29 mouse cellular contexts compared by ENCODE assay signal in genomic region chr11:121479476-121480203, GRCm38 (mm10). TPM values are rescaled to one million over a fixed set of nuclear protein-coding genes. Genes with fewer than 3 reads are reported as not detected.
DNase-seq lines count a peak whose midpoint lies in the region; ATAC-seq and TF ChIP-seq lines count a peak whose summit lies in the region.
"Had no signal": no experiment of that assay in that cellular context is flagged by ENCODE, and none has a peak within 500 bp of the region (broad histone marks: within the 10 kb centered on the region; RNA-seq: fewer than 3 reads in every experiment).

No protein-coding gene starts in this region.

- H3K9me3 ChIP-seq in embryonic facial prominence, embryonic 13.5 days = no peaks in the 10 kb centered on the region
- no peaks in the 10 kb centered on the region for H3K9me3 ChIP-seq in embryonic facial prominence, embryonic 10.5 days
- no peaks in the 10 kb centered on the region for H3K9me3 ChIP-seq in stomach, postnatal 0 days (ENCODE audit: control insufficient read depth, low read length)
- no peaks in the 10 kb centered on the region for H3K9me3 ChIP-seq in kidney, embryonic 15.5 days (replicated peaks)
- H3K9me3 ChIP-seq: heart, embryonic 10.5 days; hindbrain, embryonic 15.5 days; limb, embryonic 13.5 days; liver, embryonic 15.5 days; lung, embryonic 15.5 days; midbrain, embryonic 10.5 days; neural tube, embryonic 13.5 days had no signal

- peak overlapping the region; percentile 23; the same call in 1 of the 2 replicates for H3K27ac ChIP-seq in embryonic facial prominence, embryonic 13.5 days
- H3K27ac ChIP-seq in embryonic facial prominence, embryonic 10.5 days (replicated peaks) = no peak overlapping the region
- peak overlapping the region; percentile 81 for H3K27ac ChIP-seq in stomach, postnatal 0 days (replicated peaks)
- no peak overlapping the region for H3K27ac ChIP-seq in kidney, embryonic 15.5 days
- H3K27ac ChIP-seq: heart, embryonic 10.5 days; hindbrain, embryonic 15.5 days; limb, embryonic 13.5 days; liver, embryonic 15.5 days; lung, embryonic 15.5 days; midbrain, embryonic 10.5 days; neural tube, embryonic 13.5 days had no signal

- no peak overlapping the region for H3K4me3 ChIP-seq in embryonic facial prominence, embryonic 13.5 days
- H3K4me3 ChIP-seq in embryonic facial prominence, embryonic 10.5 days = no peak overlapping the region
- H3K4me3 ChIP-seq in stomach, postnatal 0 days (ENCODE audit: low read depth, low read length) = no peak overlapping the region
- no peak overlapping the region for H3K4me3 ChIP-seq in kidney, embryonic 15.5 days (replicated peaks)
- H3K4me3 ChIP-seq: heart, embryonic 10.5 days; hindbrain, embryonic 15.5 days; limb, embryonic 13.5 days; liver, embryonic 15.5 days; lung, embryonic 15.5 days; midbrain, embryonic 10.5 days; myocyte; neural tube, embryonic 13.5 days had no signal

- H3K36me3 ChIP-seq in embryonic facial prominence, embryonic 13.5 days = peaks cover 27% of the 10 kb centered on the region
- peaks cover 78% of the 10 kb centered on the region for H3K36me3 ChIP-seq in embryonic facial prominence, embryonic 10.5 days (replicated peaks)
- H3K36me3 ChIP-seq in stomach, postnatal 0 days (ENCODE audit: control insufficient read depth, insufficient read depth, low read length) = peaks cover 2% of the 10 kb centered on the region; the same call in 1 of the 2 replicates
- peaks cover 19% of the 10 kb centered on the region for H3K36me3 ChIP-seq in kidney, embryonic 15.5 days

- ATAC-seq in embryonic facial prominence, embryonic 13.5 days (ENCODE audit: insufficient number of reproducible peaks, insufficient read depth, low FRiP score, low TSS enrichment, low read depth) = no peak
- peak; percentile 67 for ATAC-seq in megakaryocyte-erythroid progenitor cell, adult 5-6 weeks (replicated peaks; ENCODE audit: low FRiP score, low TSS enrichment, poor library complexity, severe bottlenecking)
- ATAC-seq in stomach, postnatal 0 days (ENCODE audit: low FRiP score, low TSS enrichment) = no peak
- no peak for ATAC-seq in kidney, embryonic 15.5 days (replicated peaks; ENCODE audit: low FRiP score)
- ATAC-seq: midbrain, embryonic 16.5 days had no signal

- H3K27me3 ChIP-seq in embryonic facial prominence, embryonic 13.5 days = no peaks in the 10 kb centered on the region
- no peaks in the 10 kb centered on the region for H3K27me3 ChIP-seq in embryonic facial prominence, embryonic 10.5 days (replicated peaks; ENCODE audit: low read depth, poor library complexity, severe bottlenecking)
- H3K27me3 ChIP-seq in stomach, postnatal 0 days (ENCODE audit: control insufficient read depth, insufficient read depth, low read length) = no peaks in the 10 kb centered on the region
- H3K27me3 ChIP-seq in kidney, embryonic 15.5 days = no peaks in the 10 kb centered on the region
- H3K27me3 ChIP-seq: hindbrain, embryonic 15.5 days; limb, embryonic 13.5 days; liver, embryonic 15.5 days; lung, embryonic 15.5 days; neural tube, embryonic 13.5 days had no signal

- TF ChIP-seq EP300 in stomach, postnatal 0 days (optimal IDR thresholded peaks at IDR 0.05) = peak; percentile 27

- no peaks in the 10 kb centered on the region for H3K4me1 ChIP-seq in embryonic facial prominence, embryonic 13.5 days
- H3K4me1 ChIP-seq in embryonic facial prominence, embryonic 10.5 days = no peaks in the 10 kb centered on the region
- no peaks in the 10 kb centered on the region for H3K4me1 ChIP-seq in stomach, postnatal 0 days (replicated peaks; ENCODE audit: control insufficient read depth, insufficient read depth)
- H3K4me1 ChIP-seq in kidney, embryonic 15.5 days = no peaks in the 10 kb centered on the region
- H3K4me1 ChIP-seq: heart, embryonic 10.5 days; hindbrain, embryonic 15.5 days; limb, embryonic 13.5 days; lung, embryonic 15.5 days; midbrain, embryonic 10.5 days; neural tube, embryonic 13.5 days had no signal

- TF ChIP-seq CTCF in stomach, postnatal 0 days (IDR thresholded peaks at IDR 0.05; ENCODE audit: low read depth) = no peak

- H3K4me2 ChIP-seq in embryonic facial prominence, embryonic 13.5 days = no peak overlapping the region
- no peak overlapping the region for H3K4me2 ChIP-seq in stomach, postnatal 0 days (replicated peaks; ENCODE audit: low read depth)
- no peak overlapping the region for H3K4me2 ChIP-seq in kidney, embryonic 15.5 days
- H3K4me2 ChIP-seq: hindbrain, embryonic 15.5 days; limb, embryonic 13.5 days; liver, embryonic 15.5 days; lung, embryonic 15.5 days; neural tube, embryonic 13.5 days had no signal

- no peak for DNase-seq in embryonic facial prominence, embryonic 10.5 days (ENCODE audit: low spot score)
- peak; percentile 90 for DNase-seq in fat pad, adult 2 months (ENCODE audit: extremely low read depth, low read depth, low spot score)
- no peak for DNase-seq in stomach, postnatal 0 days (ENCODE audit: low spot score)
- no peak for DNase-seq in frontal cortex, postnatal 36 days (ENCODE audit: low spot score in 2 of 2)
- no peak for DNase-seq in kidney, adult 11 months
- DNase-seq: adrenal gland, postnatal 36 days; cerebellum, adult 11 months; cerebellum, postnatal 14 days; embryo, embryonic 11 days; heart, postnatal 4 days; kidney, postnatal 36 days; layer of hippocampus, postnatal 36 days; lung, postnatal 36 days; right cerebral cortex, adult 18-20 months; right cerebral cortex, postnatal 4 days; thymus, postnatal 36 days had no signal

- H3K9ac ChIP-seq in embryonic facial prominence, embryonic 13.5 days = no peak overlapping the region
- H3K9ac ChIP-seq in stomach, postnatal 0 days (ENCODE audit: low read length) = no peak overlapping the region
- H3K9ac ChIP-seq in kidney, embryonic 15.5 days = no peak overlapping the region
- H3K9ac ChIP-seq: hindbrain, embryonic 15.5 days; liver, embryonic 15.5 days; lung, embryonic 15.5 days; neural tube, embryonic 13.5 days had no signal

- WGBS in embryonic facial prominence, embryonic 13.5 days = 77% methylated on average over 15 of the region's 15 CpGs
- WGBS in embryonic facial prominence, embryonic 10.5 days = 90% methylated on average over 15 of the region's 15 CpGs
- WGBS in stomach, postnatal 0 days = 85% methylated on average over 15 of the region's 15 CpGs
- 89% methylated on average over 15 of the region's 15 CpGs for WGBS in kidney, embryonic 15.5 days

RNA-seq across cellular contexts. Expression of gene Tbcd, which starts 27.9 kb away (rescaled TPM):
- polyA plus RNA-seq in embryonic facial prominence, embryonic 13.5 days (2015; fragmentation: Nextera tagmentation; extraction: Ambion mirVana) = 42.1 and 42.5 TPM in 2 replicates
- 55.0 and 57.7 TPM in 2 replicates for polyA plus RNA-seq in embryonic facial prominence, embryonic 10.5 days (2016; fragmentation: Nextera tagmentation; extraction: Ambion mirVana)
- 64.2 and 85.0 TPM in 2 replicates for total RNA-seq in megakaryocyte-erythroid progenitor cell, adult 5-6 weeks (2014; fragmentation: Nextera tagmentation)
- total RNA-seq in megakaryocyte-erythroid progenitor cell, adult 5-6 weeks (2017) = 53.6 and 105 TPM in 2 replicates
- 36.8 and 41.3 TPM in 2 replicates for polyA plus RNA-seq in stomach, postnatal 0 days (2015; fragmentation: Nextera tagmentation; extraction: Ambion mirVana)
- polyA plus RNA-seq in kidney, embryonic 15.5 days (2015; fragmentation: Nextera tagmentation; extraction: Ambion mirVana) = 33.9 and 37.4 TPM in 2 replicates

RNA-seq across cellular contexts. Expression of gene Zfp750, which starts 39.5 kb away (rescaled TPM):
- polyA plus RNA-seq in embryonic facial prominence, embryonic 13.5 days (2015; fragmentation: Nextera tagmentation; extraction: Ambion mirVana) = 8.4 and 9.1 TPM in 2 replicates
- 0.73 and 0.91 TPM in 2 replicates for polyA plus RNA-seq in embryonic facial prominence, embryonic 10.5 days (2016; fragmentation: Nextera tagmentation; extraction: Ambion mirVana)
- total RNA-seq in megakaryocyte-erythroid progenitor cell, adult 5-6 weeks (2014; fragmentation: Nextera tagmentation) = not detected in 2 replicates
- total RNA-seq in megakaryocyte-erythroid progenitor cell, adult 5-6 weeks (2017) = 0.66 TPM in 1 of 2 replicates, not detected in the other
- polyA plus RNA-seq in stomach, postnatal 0 days (2015; fragmentation: Nextera tagmentation; extraction: Ambion mirVana) = 19.2 and 22.7 TPM in 2 replicates
- polyA plus RNA-seq in kidney, embryonic 15.5 days (2015; fragmentation: Nextera tagmentation; extraction: Ambion mirVana) = 0.67 and 0.77 TPM in 2 replicates
- total RNA-seq: left cerebral cortex, postnatal 10 days had no signal

RNA-seq across cellular contexts. Expression of gene Fn3k, which starts 44.9 kb away (rescaled TPM):
- polyA plus RNA-seq in embryonic facial prominence, embryonic 13.5 days (2015; fragmentation: Nextera tagmentation; extraction: Ambion mirVana) = 1.3 and 1.4 TPM in 2 replicates
- 0.30 and 0.50 TPM in 2 replicates for polyA plus RNA-seq in embryonic facial prominence, embryonic 10.5 days (2016; fragmentation: Nextera tagmentation; extraction: Ambion mirVana)
- total RNA-seq in megakaryocyte-erythroid progenitor cell, adult 5-6 weeks (2014; fragmentation: Nextera tagmentation) = 0.81 TPM in 1 of 2 replicates, not detected in the other
- total RNA-seq in megakaryocyte-erythroid progenitor cell, adult 5-6 weeks (2017) = 0.11 and 0.47 TPM in 2 replicates
- 0.44 and 0.52 TPM in 2 replicates for polyA plus RNA-seq in stomach, postnatal 0 days (2015; fragmentation: Nextera tagmentation; extraction: Ambion mirVana)
- 2.6 and 2.7 TPM in 2 replicates for polyA plus RNA-seq in kidney, embryonic 15.5 days (2015; fragmentation: Nextera tagmentation; extraction: Ambion mirVana)

RNA-seq across cellular contexts. Expression of gene Fn3krp, which starts 58.4 kb away (rescaled TPM):
- polyA plus RNA-seq in embryonic facial prominence, embryonic 13.5 days (2015; fragmentation: Nextera tagmentation; extraction: Ambion mirVana) = 10.8 and 12.4 TPM in 2 replicates
- 6.3 and 7.8 TPM in 2 replicates for polyA plus RNA-seq in embryonic facial prominence, embryonic 10.5 days (2016; fragmentation: Nextera tagmentation; extraction: Ambion mirVana)
- total RNA-seq in megakaryocyte-erythroid progenitor cell, adult 5-6 weeks (2014; fragmentation: Nextera tagmentation) = 18.8 and 22.0 TPM in 2 replicates
- 35.3 and 42.9 TPM in 2 replicates for total RNA-seq in megakaryocyte-erythroid progenitor cell, adult 5-6 weeks (2017)
- polyA plus RNA-seq in stomach, postnatal 0 days (2015; fragmentation: Nextera tagmentation; extraction: Ambion mirVana) = 3.7 and 4.6 TPM in 2 replicates
- 8.7 and 9.9 TPM in 2 replicates for polyA plus RNA-seq in kidney, embryonic 15.5 days (2015; fragmentation: Nextera tagmentation; extraction: Ambion mirVana)

Comparison
In these comparisons a context has a peak if more than half of its experiments do, and no peak if none do; other contexts are left out.
1. H3K27ac ChIP-seq: peak in embryonic facial prominence, embryonic 13.5 days (single experiment) and stomach, postnatal 0 days (single experiment); none in embryonic facial prominence, embryonic 10.5 days (single experiment) and kidney, embryonic 15.5 days (single experiment).